Mouse (Mus musculus): ENCODE results near the gene Clcf1.

DNA sequence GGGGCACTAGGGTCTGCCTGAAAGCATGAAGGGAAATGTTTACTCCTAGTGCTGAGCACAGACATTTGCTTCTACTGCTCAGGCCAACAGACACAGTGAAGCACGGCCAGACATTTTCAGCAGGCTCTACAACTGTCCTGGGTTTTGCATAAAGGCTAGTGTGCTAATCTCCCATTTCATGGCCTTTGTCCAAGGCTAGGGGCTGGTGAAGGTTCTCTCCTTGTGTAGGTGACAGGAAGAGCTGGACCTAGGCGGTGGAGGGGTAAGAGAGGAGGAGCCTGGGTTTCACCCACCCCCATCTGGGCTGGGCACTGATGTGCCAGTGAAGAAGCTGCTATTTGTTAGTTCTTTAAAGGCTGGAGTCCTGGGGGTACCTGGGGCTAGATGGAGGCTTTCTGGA is 49.3 kb upstream of the Clcf1 start:
- no peak for TF ChIP-seq POLR2A (IDR thresholded peaks at IDR 0.05; ENCODE audit: insufficient read length, low read depth)
- no peak for TF ChIP-seq E2F4 (IDR thresholded peaks at IDR 0.05; ENCODE audit: insufficient read depth)
- no peak for TF ChIP-seq POLR2AphosphoS2 (IDR thresholded peaks at IDR 0.05; ENCODE audit: insufficient read length, low read depth)

Data from myocyte (in vitro differentiated cells).